Mouse (Mus musculus) spleen, adult 18-20 months (tissue): ENCODE results near the gene Rasgrp3.

Experiments used
- DNase-seq, 2 experiments: peaks; one replicate each; pipeline ENCODE4 v3.0.0; 2022; ENCODE audit warnings: mixed read lengths in 2 of 2

Gene Rasgrp3

GRCm38 (mm10) chr17:75544262-75544661, 108.6 kb downstream of the Rasgrp3 start:
- no peak for DNase-seq

GRCm38 (mm10) chr17:75550771-75551413, 115.2 kb downstream of the Rasgrp3 start:
- peak in 1 of 2 experiments; percentile 21 for DNase-seq

GRCm38 (mm10) chr17:75551512-75552400, 116.1 kb downstream of the Rasgrp3 start, which contains the start of gene Fam98a:
Fam98a (minus strand) TSS chr17:75551946.
- peak; percentile 96 for DNase-seq

- DNase-seq, result no peak
These were observed 121.3 kb downstream of the Rasgrp3 start for GRCm38 (mm10) chr17:75557031-75557430.

GRCm38 (mm10) chr17:75558041-75558440, 122.3 kb downstream of the Rasgrp3 start:
- DNase-seq, result no peak

- DNase-seq, result no peak
These were observed 139.9 kb downstream of the Rasgrp3 start for GRCm38 (mm10) chr17:75575608-75576007.
